Mouse (Mus musculus) neural tube, embryonic 11.5 days (tissue): ENCODE results near the gene Eef1b2. TPM values are rescaled to one million over a fixed set of nuclear protein-coding genes. Genes with fewer than 3 reads are reported as not detected.

ENCODE experiments used
- ATAC-seq: fragments of 200-750 bp; cut with Nextera tagmentation; 2 replicates; pipeline ENCODE4 v1.8.0; 2017; ENCODE audit warnings: moderate number of reproducible peaks, mild to moderate bottlenecking, moderate TSS enrichment, moderate library complexity; ENCODE audit not compliant: insufficient read depth, low FRiP score, low TSS enrichment
- DNase-seq: peaks from one replicate; pipeline ENCODE4 v3.0.0-alpha.2; 2015; ENCODE audit warnings: low spot score
- H3K27ac ChIP-seq: fragments of 300-500 bp; sonication (generic); 2 replicates; pipeline ENCODE4 v1.5.1; 2014; ENCODE audit warnings: low read depth, mild to moderate bottlenecking, low read length
- H3K27me3 ChIP-seq: fragments of 300-500 bp; sonication (generic); 2 replicates; pipeline ENCODE4 v1.6.1; 2014; ENCODE audit warnings: mild to moderate bottlenecking, low read length, mixed read lengths; ENCODE audit not compliant: control insufficient read depth, insufficient read depth
- H3K36me3 ChIP-seq: fragments of 300-500 bp; sonication (generic); 2 replicates; pipeline ENCODE4 v1.6.1; 2014; ENCODE audit warnings: mild to moderate bottlenecking, low read length, moderate library complexity, mixed read lengths; ENCODE audit not compliant: control insufficient read depth, insufficient read depth
- H3K4me1 ChIP-seq: fragments of 300-500 bp; sonication (generic); 2 replicates; pipeline ENCODE4 v1.6.1; 2014; ENCODE audit warnings: low read length, mixed read lengths; ENCODE audit not compliant: control insufficient read depth, insufficient read depth
- H3K4me2 ChIP-seq: fragments of 300-500 bp; sonication (generic); 2 replicates; pipeline ENCODE4 v1.6.1; 2014; ENCODE audit warnings: low read depth, mild to moderate bottlenecking, moderate library complexity
- H3K4me3 ChIP-seq: fragments of 300-500 bp; sonication (generic); 2 replicates; pipeline ENCODE4 v1.5.1; 2014; ENCODE audit warnings: low read depth, low read length
- H3K9ac ChIP-seq: fragments of 300-500 bp; sonication (generic); 2 replicates; pipeline ENCODE4 v1.6.1; 2014; ENCODE audit warnings: mild to moderate bottlenecking, low read length
- H3K9me3 ChIP-seq: fragments of 300-500 bp; sonication (generic); 2 replicates; pipeline ENCODE4 v1.6.1; 2016; ENCODE audit warnings: low read length; ENCODE audit not compliant: control insufficient read depth
- WGBS: fragments of 180-500 bp; shearing (Covaris S2); extraction: QIAGEN DNeasy Blood & Tissue Kit; methylation state at CpG from one replicate; pipeline ENCODE4 v1.1.7; 2014; 5-methylcytosine and 5-hydroxymethylcytosine counted together
- microRNA-seq: library from miRNA; unstranded; fragments of <30 nt; microRNA quantifications from one replicate; pipeline ENCODE4, GENCODE M21; 2016
- polyA plus RNA-seq: library from polyadenylated mRNA; unstranded; fragments of >200 nt; fragmentation: Nextera tagmentation; extraction: Ambion mirVana; gene quantifications from 2 replicates; pipeline ENCODE4 v1.2.1, GENCODE M21; 2014

Eef1b2 gene
- polyA plus RNA-seq, 1 experiment from 2014 or later: 557 TPM

- peak within 1 kb of the TSS; percentile 28 for H3K9ac ChIP-seq
- 0 out of 2 replicates have a peak, but pooled peaks cover 2% of the 10 kb centered on the region for H3K9me3 ChIP-seq
- ATAC-seq: no peak
- no peak for DNase-seq
- H3K4me2 ChIP-seq: peak within 1 kb of the TSS; percentile 28; the same call in 1 of the 2 replicates
- H3K4me1 ChIP-seq: no peaks in the 10 kb centered on the region
- no peaks in the 10 kb centered on the region for H3K27me3 ChIP-seq
- WGBS: 36% methylated on average over 3 of the region's 3 CpGs
- 0 out of 2 replicates have a peak within 1 kb of the TSS, but pooled peaks have one; percentile 8 for H3K4me3 ChIP-seq
- no peaks in the 10 kb centered on the region for H3K36me3 ChIP-seq
- H3K27ac ChIP-seq: no peak within 1 kb of the TSS
Observed at GRCm38 (mm10) chr1:63214271-63214558, 37.6 kb downstream of the Eef1b2 start, which contains the start of gene Gpr1. Gene Gpr1 (minus strand): TSS chr1:63214543.

- Histone ChIP-seq H3K27me3 (no peaks in the 10 kb centered on the region), H3K9ac (no peak overlapping the region), H3K4me2 (no peak overlapping the region), H3K4me3 (no peak overlapping the region), H3K36me3 (no peaks in the 10 kb centered on the region), H3K4me1 (no peaks in the 10 kb centered on the region), H3K27ac (no peak overlapping the region), H3K9me3 (0 out of 2 replicates have a peak, but pooled peaks cover 3% of the 10 kb centered on the region)
- ATAC-seq: no peak
- 48% methylated on average over 7 of the region's 7 CpGs for WGBS
- no peak for DNase-seq
Observed at GRCm38 (mm10) chr1:63214631-63215030, 38.0 kb downstream of the Eef1b2 start.

DNA sequence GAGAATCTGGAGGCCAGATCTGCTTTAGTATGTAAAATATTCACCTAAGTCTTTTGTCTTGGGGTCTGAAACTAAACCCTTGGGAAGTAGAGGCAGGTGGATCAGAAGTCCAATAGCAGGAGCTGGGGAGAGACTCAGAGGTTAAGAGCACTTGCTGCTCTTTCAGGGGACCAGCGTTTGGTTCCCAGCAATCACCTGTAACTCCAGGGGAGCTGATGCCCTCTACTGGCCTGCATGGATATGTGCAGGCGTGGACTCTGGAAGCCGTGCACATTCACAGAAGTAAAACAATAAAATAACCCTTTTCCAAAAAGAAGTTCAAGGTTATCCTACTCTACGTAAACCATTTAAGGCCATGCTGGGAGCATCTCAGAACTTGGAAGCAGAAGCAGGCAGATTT lies 42.7 kb downstream of the Eef1b2 start:
- ATAC-seq (no peak), DNase-seq (no peak)
- no peak overlapping the region for H3K9ac ChIP-seq
- H3K27ac ChIP-seq: no peak overlapping the region
- H3K9me3 ChIP-seq: 0 out of 2 replicates have a peak, but pooled peaks cover 3% of the 10 kb centered on the region
- H3K4me1 ChIP-seq: no peaks in the 10 kb centered on the region
- H3K4me2 ChIP-seq: no peak overlapping the region
- no peak overlapping the region for H3K4me3 ChIP-seq
- no peaks in the 10 kb centered on the region for H3K27me3 ChIP-seq
- WGBS: 94% methylated on average over 4 of the region's 4 CpGs
- H3K36me3 ChIP-seq: no peaks in the 10 kb centered on the region

DNA sequence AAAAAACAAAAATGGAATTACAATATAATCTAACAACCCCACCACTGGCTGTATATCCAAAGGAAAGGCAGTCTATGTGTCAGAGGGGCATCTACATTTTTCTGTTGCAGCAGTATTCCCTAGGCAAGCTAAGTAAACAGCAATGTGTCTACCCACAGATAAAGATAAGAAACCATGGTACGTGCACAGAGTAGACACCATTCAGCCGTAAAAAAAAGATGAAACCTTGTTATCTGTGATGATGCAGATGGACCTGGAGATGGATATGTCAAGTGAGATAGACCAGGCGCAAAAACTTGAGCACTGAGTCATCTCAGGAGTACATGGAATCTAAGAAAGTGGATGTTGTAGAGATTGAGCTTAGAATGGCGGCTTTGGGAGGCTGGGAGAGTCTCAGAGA lies 48.4 kb downstream of the Eef1b2 start:
- DNase-seq (no peak), ATAC-seq (no peak)
- Histone ChIP-seq H3K4me1 (no peaks in the 10 kb centered on the region), H3K36me3 (no peaks in the 10 kb centered on the region), H3K9me3 (no peaks in the 10 kb centered on the region), H3K9ac (no peak overlapping the region), H3K4me3 (no peak overlapping the region), H3K27ac (no peak overlapping the region), H3K4me2 (no peak overlapping the region), H3K27me3 (no peaks in the 10 kb centered on the region)
- 88% methylated on average over 4 of the region's 4 CpGs for WGBS

DNA sequence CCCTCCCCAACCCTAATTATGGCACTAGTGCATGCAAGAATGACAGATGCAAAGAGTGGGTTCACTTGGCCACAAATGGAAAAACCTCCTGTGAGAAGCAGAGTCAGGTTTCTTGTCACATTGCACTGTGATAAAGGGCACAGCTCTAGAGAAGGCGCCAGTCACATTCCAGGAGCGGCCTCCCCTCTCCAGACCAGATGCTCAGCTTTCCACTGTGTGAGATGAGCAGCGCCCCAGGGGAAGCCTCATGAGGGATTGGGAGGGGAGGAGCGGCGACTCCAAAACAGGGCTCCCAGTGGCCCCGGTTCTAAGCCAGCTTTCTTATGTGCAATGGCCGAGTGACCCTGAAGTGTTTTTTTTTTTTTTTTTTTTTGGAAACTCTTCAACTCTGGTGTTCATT lies 49.3 kb downstream of the Eef1b2 start:
- Histone ChIP-seq H3K9me3 (no peaks in the 10 kb centered on the region), H3K27me3 (no peaks in the 10 kb centered on the region), H3K36me3 (no peaks in the 10 kb centered on the region), H3K9ac (no peak overlapping the region), H3K4me3 (no peak overlapping the region), H3K4me1 (no peaks in the 10 kb centered on the region), H3K4me2 (no peak overlapping the region), H3K27ac (no peak overlapping the region)
- DNase-seq (peak; percentile 51), ATAC-seq (no peak)
- 16% methylated on average over 7 of the region's 7 CpGs for WGBS

DNA sequence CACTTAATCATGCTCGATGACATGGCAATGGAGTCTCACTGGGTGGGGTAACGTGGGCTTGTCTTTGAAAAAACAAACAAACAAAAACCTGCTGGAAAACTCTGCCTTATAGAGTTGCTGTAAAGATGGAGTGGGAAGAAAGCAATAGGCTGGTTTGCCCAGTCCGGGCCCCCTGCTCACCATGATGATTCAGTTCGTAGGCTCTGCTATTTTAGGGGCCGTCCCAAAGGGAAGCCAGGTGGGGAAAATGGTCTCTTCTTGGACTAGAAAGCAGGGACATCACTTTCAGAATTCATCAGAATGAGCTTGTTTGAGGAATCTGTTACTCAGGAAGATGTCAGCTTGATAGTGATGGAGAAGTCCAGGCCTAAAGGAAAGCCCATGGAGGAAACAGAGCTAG lies 50.6 kb downstream of the Eef1b2 start:
- no peak for ATAC-seq
- H3K27me3 ChIP-seq: no peaks in the 10 kb centered on the region

More for the DNA sequence above, 50.6 kb downstream of the Eef1b2 start:
- H3K4me1 ChIP-seq: no peaks in the 10 kb centered on the region
- H3K36me3 ChIP-seq: no peaks in the 10 kb centered on the region
- no peak overlapping the region for H3K4me3 ChIP-seq
- 69% methylated on average over 5 of the region's 5 CpGs for WGBS
- no peak overlapping the region for H3K9ac ChIP-seq
- no peak overlapping the region for H3K27ac ChIP-seq
- H3K9me3 ChIP-seq: no peaks in the 10 kb centered on the region
- no peak for DNase-seq
- no peak overlapping the region for H3K4me2 ChIP-seq

Small RNA genes within 50 kb of the gene (microRNA-seq; reads per million reads assigned to microRNA genes)
- not detected for gene Gm24557
- gene Gm27512: not detected

Other genes with a start within 250 kb of the Eef1b2 start
- gene Ino80d, start 62.2 kb upstream of the Eef1b2 start, polyA plus RNA-seq: 6.8 and 7.8 TPM in 2 replicates
- gene Ndufs1, start within 50 bp of the Eef1b2 start, polyA plus RNA-seq: 153 and 159 TPM in 2 replicates
- gene Gpr1, start 37.7 kb downstream of the Eef1b2 start, polyA plus RNA-seq: 0.41 and 0.45 TPM in 2 replicates
- 10.8 and 12.2 TPM in 2 replicates for gene Zdbf2, start 96.4 kb downstream of the Eef1b2 start, polyA plus RNA-seq